Mouse (Mus musculus): Measurements from ENCODE around the gene Sema4b. TPM values are rescaled to one million over a fixed set of nuclear protein-coding genes. Genes with fewer than 3 reads are reported as not detected.

Gene Sema4b
- polyA plus RNA-seq, 1 experiment = 11.6 TPM

DNA sequence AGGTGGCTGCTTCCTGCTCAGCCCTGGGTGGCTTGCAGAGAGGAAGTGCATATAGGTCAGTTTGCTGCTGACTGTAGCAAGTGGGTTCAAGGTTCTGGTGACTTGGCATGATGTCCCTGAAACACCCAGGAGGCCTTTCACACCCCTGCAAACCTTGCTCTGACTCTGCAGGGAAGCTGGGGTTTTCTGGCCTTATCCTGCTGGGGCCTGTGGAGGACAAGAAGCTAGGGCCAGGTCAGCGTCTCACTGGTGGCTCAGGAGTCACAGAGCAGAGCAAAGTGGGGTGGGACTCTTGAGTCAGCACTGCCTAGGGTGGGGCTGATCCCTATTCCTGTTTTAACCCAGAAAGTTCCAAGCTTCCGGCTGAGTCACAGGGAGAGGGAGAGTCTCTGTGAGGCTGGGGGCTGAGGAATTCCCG, 20.7 kb downstream of the Sema4b start:
- no peak overlapping the region for H3K4me3 ChIP-seq (ENCODE audit: insufficient read depth, low read length)
- TF ChIP-seq POLR2A (IDR thresholded peaks at IDR 0.05; ENCODE audit: extremely low read depth, insufficient read depth, low read length) = no peak
- no peak for TF ChIP-seq CTCF (IDR thresholded peaks at IDR 0.05; ENCODE audit: extremely low read depth, insufficient read depth, low read length)
- peaks cover 13% of the 10 kb centered on the region for H3K4me1 ChIP-seq (ENCODE audit: control insufficient read depth, insufficient read depth, low read length)
- H3K27ac ChIP-seq (ENCODE audit: insufficient read depth, low read length) = no peak overlapping the region

DNA sequence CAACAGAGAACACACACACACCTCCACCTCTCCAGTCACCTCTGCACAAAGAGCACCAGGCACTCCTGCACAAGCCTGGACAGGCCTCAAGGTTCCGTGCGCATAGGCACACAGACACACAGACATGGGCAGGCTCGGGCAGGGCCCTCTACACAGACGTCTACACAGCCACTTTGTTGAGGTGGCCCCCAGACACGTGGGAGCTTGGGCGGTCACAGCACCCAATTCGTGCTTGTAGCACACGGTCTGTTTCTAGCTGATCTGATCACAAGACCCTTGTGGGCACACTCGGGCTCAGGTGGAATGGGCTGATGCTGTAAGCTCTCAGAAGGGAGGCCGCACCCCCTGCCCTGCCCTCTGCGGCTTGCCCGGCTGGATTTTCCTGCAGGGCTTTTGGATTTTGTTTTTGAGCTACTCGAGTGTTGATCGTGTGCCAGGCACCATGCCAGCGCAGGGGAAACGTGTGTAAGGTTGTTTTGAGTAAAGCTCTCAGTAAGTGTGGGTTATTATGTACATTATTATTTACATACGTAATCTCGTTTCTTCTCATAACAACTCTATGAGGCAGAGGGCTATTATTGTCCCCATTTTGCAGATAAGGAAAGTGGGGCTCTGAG, 21.5 kb downstream of the Sema4b start:
- peaks cover 6% of the 10 kb centered on the region for H3K4me1 ChIP-seq (ENCODE audit: control insufficient read depth, insufficient read depth, low read length)
- no peak overlapping the region for H3K27ac ChIP-seq (ENCODE audit: insufficient read depth, low read length)

GRCm38 (mm10) chr7:80208738-80209430, 22.2 kb downstream of the Sema4b start:
- H3K27ac ChIP-seq (ENCODE audit: insufficient read depth, low read length) = no peak overlapping the region
- no peak overlapping the region for H3K4me3 ChIP-seq (ENCODE audit: insufficient read depth, low read length)
- no peak for TF ChIP-seq POLR2A (IDR thresholded peaks at IDR 0.05; ENCODE audit: extremely low read depth, insufficient read depth, low read length)
- no peak for TF ChIP-seq CTCF (IDR thresholded peaks at IDR 0.05; ENCODE audit: extremely low read depth, insufficient read depth, low read length)
- peaks cover 5% of the 10 kb centered on the region for H3K4me1 ChIP-seq (ENCODE audit: control insufficient read depth, insufficient read depth, low read length)

More for the DNA sequence above, 21.5 kb downstream of the Sema4b start:
- TF ChIP-seq POLR2A (IDR thresholded peaks at IDR 0.05; ENCODE audit: extremely low read depth, insufficient read depth, low read length) (no peak), CTCF (IDR thresholded peaks at IDR 0.05; ENCODE audit: extremely low read depth, insufficient read depth, low read length) (no peak)
- no peak overlapping the region for H3K4me3 ChIP-seq (ENCODE audit: insufficient read depth, low read length)

DNA sequence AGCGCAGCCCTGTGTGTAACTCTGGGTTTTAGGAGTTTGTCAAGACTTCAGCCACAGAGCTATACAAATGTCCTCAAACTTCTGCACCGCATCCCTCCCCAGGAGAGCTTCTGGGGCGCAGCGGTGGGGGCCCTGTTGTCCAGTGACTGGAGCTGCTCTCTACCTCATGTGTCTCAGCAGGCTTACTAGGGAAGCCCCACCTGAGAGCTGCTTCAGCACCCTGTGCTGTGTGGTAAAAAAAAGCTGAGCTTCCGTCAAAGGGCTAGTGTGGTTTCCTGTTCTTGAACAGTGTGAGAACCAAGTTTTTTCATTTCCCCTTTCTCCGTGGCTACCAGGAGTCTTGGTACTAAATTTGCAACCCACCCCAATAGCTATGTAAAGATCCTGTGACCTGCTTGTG, 23.0 kb downstream of the Sema4b start:
- TF ChIP-seq POLR2A (IDR thresholded peaks at IDR 0.05; ENCODE audit: extremely low read depth, insufficient read depth, low read length) = no peak
- TF ChIP-seq CTCF (IDR thresholded peaks at IDR 0.05; ENCODE audit: extremely low read depth, insufficient read depth, low read length) = no peak
- Histone ChIP-seq H3K4me3 (ENCODE audit: insufficient read depth, low read length) (no peak overlapping the region), H3K27ac (ENCODE audit: insufficient read depth, low read length) (peak overlapping the region; percentile 35; the same call in 1 of the 2 replicates), H3K4me1 (ENCODE audit: control insufficient read depth, insufficient read depth, low read length) (peaks cover 5% of the 10 kb centered on the region)

DNA sequence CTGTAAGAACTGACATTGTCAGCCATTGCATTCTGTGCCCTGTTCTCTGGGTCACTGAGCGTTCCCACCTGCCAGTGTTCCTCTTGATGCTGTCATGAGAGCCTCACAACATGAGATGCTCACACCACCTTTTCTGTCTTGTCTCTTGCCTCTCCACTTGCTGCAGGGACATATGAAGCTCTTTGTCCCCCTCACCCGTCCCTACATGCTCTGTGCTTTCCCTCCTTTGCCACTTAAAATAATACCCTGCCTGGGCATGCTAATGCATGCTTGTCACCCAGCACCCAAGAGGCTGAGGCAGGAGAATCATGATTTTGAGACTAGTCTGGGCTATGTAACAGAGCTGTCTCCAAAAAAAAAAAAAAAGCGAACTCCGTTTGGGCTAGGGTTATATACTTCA, 24.3 kb downstream of the Sema4b start:
- Histone ChIP-seq H3K4me1 (ENCODE audit: control insufficient read depth, insufficient read depth, low read length) (peaks cover 5% of the 10 kb centered on the region), H3K27ac (ENCODE audit: insufficient read depth, low read length) (no peak overlapping the region), H3K4me3 (ENCODE audit: insufficient read depth, low read length) (no peak overlapping the region)
- TF ChIP-seq CTCF (IDR thresholded peaks at IDR 0.05; ENCODE audit: extremely low read depth, insufficient read depth, low read length) (no peak), POLR2A (IDR thresholded peaks at IDR 0.05; ENCODE audit: extremely low read depth, insufficient read depth, low read length) (no peak)

DNA sequence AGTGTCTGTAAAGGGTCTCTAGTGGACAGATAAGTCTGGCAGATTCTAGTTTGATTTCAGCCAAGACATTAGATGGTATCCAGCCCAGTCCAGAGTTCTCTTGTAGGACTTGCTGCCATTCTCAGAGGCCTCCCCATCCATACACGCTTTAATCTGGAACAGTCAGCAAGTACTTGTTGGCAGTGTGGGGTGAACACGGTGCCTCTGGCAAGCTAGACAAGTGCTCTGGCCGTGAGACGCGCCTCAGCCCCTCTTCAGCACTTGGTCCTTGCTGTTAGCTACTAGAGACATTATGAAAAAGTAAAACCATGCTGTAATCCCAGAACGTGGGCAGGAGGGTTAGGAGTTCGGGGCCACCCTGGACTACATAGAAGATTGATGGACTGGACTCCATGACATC, 27.0 kb downstream of the Sema4b start:
- no peak overlapping the region for H3K4me3 ChIP-seq (ENCODE audit: insufficient read depth, low read length)
- H3K27ac ChIP-seq (ENCODE audit: insufficient read depth, low read length) = no peak overlapping the region
- H3K4me1 ChIP-seq (ENCODE audit: control insufficient read depth, insufficient read depth, low read length) = peaks cover 3% of the 10 kb centered on the region
- TF ChIP-seq POLR2A (IDR thresholded peaks at IDR 0.05; ENCODE audit: extremely low read depth, insufficient read depth, low read length) (no peak), CTCF (IDR thresholded peaks at IDR 0.05; ENCODE audit: extremely low read depth, insufficient read depth, low read length) (no peak)

DNA sequence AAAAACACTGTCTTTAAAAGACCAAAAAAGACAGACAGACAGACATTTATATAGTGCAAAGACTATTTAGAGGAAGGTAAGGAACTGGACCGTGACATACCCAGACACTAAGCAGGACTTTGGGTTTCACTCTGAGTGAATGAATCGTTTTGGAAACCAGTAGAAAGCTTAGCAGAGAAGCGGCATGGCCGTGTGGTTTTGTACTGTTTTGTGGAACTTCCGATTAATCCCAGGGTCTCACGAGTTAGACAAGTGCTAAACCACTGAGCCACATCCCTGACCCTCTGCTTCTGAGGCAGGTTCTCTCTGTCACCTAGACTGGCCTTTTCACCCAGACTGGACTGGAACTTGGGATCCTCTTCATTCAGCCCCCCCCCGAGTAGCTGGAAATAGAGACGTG, 27.8 kb downstream of the Sema4b start:
- TF ChIP-seq CTCF (IDR thresholded peaks at IDR 0.05; ENCODE audit: extremely low read depth, insufficient read depth, low read length) = no peak
- no peak for TF ChIP-seq POLR2A (IDR thresholded peaks at IDR 0.05; ENCODE audit: extremely low read depth, insufficient read depth, low read length)
- H3K4me3 ChIP-seq (ENCODE audit: insufficient read depth, low read length) = no peak overlapping the region
- H3K27ac ChIP-seq (ENCODE audit: insufficient read depth, low read length) = no peak overlapping the region
- 0 out of 2 replicates have a peak, but pooled peaks cover 1% of the 10 kb centered on the region for H3K4me1 ChIP-seq (ENCODE audit: control insufficient read depth, insufficient read depth, low read length)

DNA sequence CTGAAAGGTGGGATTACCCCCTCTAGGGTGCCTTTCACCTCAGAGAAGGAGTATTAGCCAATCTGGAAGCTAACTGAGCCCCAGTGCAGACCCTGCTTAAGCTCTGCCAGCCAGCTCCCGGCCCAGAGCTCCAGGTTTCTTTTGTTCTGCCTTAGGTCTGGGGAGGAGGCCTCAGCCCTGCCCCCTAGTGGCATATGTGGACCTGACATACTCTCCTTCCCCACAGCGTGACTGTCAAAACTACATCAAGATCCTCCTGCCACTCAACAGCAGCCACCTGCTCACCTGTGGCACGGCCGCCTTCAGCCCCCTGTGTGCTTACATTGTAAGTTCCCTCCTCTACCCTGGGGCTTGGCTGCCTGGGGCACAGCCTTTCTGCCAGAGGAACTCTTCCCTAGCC, 28.8 kb downstream of the Sema4b start:
- H3K4me1 ChIP-seq (ENCODE audit: control insufficient read depth, insufficient read depth, low read length) = no peaks in the 10 kb centered on the region
- H3K27ac ChIP-seq (ENCODE audit: insufficient read depth, low read length) = no peak overlapping the region
- H3K4me3 ChIP-seq (ENCODE audit: insufficient read depth, low read length) = no peak overlapping the region
- peak; percentile 80 for TF ChIP-seq CTCF (IDR thresholded peaks at IDR 0.05; ENCODE audit: extremely low read depth, insufficient read depth, low read length)
- no peak for TF ChIP-seq POLR2A (IDR thresholded peaks at IDR 0.05; ENCODE audit: extremely low read depth, insufficient read depth, low read length)

- no peaks in the 10 kb centered on the region for H3K4me1 ChIP-seq (ENCODE audit: control insufficient read depth, insufficient read depth, low read length)
- H3K27ac ChIP-seq (ENCODE audit: insufficient read depth, low read length) = peak overlapping the region; percentile 46; the same call in 1 of the 2 replicates
- TF ChIP-seq CTCF (IDR thresholded peaks at IDR 0.05; ENCODE audit: extremely low read depth, insufficient read depth, low read length) (no peak), POLR2A (IDR thresholded peaks at IDR 0.05; ENCODE audit: extremely low read depth, insufficient read depth, low read length) (no peak)
- no peak overlapping the region for H3K4me3 ChIP-seq (ENCODE audit: insufficient read depth, low read length)
Observed at GRCm38 (mm10) chr7:80216566-80216965, 29.9 kb downstream of the Sema4b start.

- Histone ChIP-seq H3K4me3 (ENCODE audit: insufficient read depth, low read length) (no peak overlapping the region), H3K27ac (ENCODE audit: insufficient read depth, low read length) (no peak overlapping the region), H3K4me1 (ENCODE audit: control insufficient read depth, insufficient read depth, low read length) (no peaks in the 10 kb centered on the region)
- TF ChIP-seq POLR2A (IDR thresholded peaks at IDR 0.05; ENCODE audit: extremely low read depth, insufficient read depth, low read length) (no peak), CTCF (IDR thresholded peaks at IDR 0.05; ENCODE audit: extremely low read depth, insufficient read depth, low read length) (no peak)
Observed at GRCm38 (mm10) chr7:80218666-80219065, 32.0 kb downstream of the Sema4b start.

Measured in cortical plate, adult 2 months (tissue).